Mouse (Mus musculus) mature B cell (primary cell): ENCODE measurements around the gene 4930442H23Rik.

Experiments used
- in situ Hi-C: fragments of 300-500 bp; cut with MboI; formaldehyde crosslinking; loops from 2 replicates; pipeline ENCODE4 v1.14.3; 2019

4930442H23Rik gene

GRCm38 (mm10) chr10:81145778-81146177 is 37.9 kb downstream of the 4930442H23Rik start:
- in situ Hi-C loops, result no loop called here

- in situ Hi-C loops, result no loop called here
Measured at GRCm38 (mm10) chr10:81145307-81145706, 38.3 kb downstream of the 4930442H23Rik start.

- in situ Hi-C loops, result no loop called here
Measured at GRCm38 (mm10) chr10:81144667-81145066, 39.0 kb downstream of the 4930442H23Rik start.

GRCm38 (mm10) chr10:81143845-81144437 is 39.7 kb downstream of the 4930442H23Rik start:
- in situ Hi-C loops, result no loop called here

- in situ Hi-C loops, result no loop called here
Measured at GRCm38 (mm10) chr10:81143157-81143633, 40.5 kb downstream of the 4930442H23Rik start.

DNA sequence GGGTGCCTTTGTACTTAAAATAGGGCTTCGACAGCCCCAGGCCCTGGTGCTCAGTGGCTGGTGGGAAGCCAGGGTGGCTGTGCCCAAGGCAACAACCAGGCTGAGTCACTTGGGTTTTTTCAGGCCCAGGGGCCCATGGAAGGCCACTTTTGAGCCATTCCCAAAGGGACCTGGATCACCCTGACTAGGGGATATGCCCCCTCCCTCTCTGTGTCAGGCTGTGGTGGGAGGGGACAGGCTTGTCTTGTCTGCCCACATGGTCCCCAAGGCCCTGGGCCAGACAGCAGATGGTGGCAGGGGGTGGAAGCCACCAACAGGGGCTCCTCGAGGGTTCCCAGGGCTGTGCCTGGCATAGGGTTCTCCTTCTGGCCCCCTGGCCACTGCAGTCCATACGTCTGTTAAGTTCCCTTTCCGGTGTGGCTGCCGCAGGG is 41.1 kb downstream of the 4930442H23Rik start:
- in situ Hi-C loops, result no loop called here

- in situ Hi-C loops, result no loop called here
Measured at GRCm38 (mm10) chr10:81141455-81142210, 42.0 kb downstream of the 4930442H23Rik start.

DNA sequence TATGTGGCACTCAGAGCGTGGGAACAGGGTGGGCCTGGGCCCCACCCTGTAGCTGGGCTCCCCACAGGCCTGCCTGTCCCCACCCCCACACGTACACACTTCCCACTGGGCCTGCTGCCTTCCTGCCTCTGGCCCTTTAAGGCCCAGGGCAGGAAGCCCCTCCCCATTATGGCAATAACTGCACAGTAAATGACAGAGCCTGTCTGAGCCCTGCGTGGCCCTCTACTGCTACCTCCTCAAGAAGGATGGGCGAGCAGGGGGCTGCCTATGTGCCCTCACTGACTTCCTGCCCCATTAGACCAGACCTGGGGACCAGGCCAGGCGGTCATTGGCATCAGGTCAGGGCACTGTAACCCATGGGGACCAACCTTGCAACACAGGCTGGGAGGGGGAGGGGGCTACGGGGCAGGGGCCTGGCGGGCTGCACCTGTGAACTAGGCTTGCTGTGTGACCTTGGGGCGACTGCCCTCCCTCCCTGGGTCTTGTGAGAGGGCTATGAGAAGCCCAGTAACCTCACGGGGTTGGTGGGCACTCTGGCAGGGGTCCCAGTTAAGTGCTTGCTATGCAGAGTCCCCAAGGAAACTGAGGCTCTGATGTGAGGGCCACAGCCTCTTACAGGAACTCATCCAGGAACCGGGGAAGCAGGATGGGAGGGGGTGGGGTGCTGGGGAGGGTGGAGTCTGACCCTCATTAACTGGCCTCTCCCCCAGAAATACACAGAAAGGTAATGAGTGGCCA is 42.8 kb downstream of the 4930442H23Rik start:
- in situ Hi-C loops, result no loop called here

- in situ Hi-C loops, result no loop called here
Measured at GRCm38 (mm10) chr10:81140005-81140404, 43.6 kb downstream of the 4930442H23Rik start.

- in situ Hi-C loops, result loop anchor here (5.0 kb wide), 1 partner anchor 33 kb away; no protein-coding TSS in a partner anchor
Measured at GRCm38 (mm10) chr10:81139529-81139846, 44.2 kb downstream of the 4930442H23Rik start.

DNA sequence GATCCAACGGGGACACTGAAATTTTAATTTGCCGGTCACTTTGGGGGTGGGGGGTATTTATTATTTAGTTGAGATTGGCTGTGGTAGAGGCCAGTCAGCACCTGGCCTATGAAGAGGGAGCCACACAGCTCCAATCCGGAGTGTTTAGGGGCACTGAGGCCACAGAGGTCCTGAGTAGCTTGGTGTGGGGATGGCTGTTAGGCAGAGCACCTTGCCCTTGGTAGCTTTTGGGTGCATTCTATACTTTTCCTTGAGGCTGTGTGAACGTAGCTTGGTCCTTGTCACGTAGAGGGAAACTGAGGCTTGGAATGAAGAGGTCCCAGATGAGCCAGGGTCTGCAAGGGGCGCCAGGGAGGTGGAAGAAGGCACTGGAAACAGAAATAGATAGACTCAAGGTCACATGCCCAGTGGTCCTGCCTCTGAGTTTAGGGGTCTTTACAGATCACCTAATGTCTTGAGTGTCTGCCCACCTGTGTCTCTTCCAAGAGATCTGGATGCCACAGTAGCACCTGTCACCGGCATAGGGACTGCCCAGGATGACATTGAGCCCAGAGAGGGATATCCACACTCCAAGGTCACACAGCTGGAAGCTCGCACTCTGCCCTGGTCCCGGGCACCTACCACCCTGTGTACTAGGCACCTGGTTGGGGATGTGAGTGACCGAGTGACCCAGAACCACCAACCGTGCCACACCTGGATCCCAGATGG is 44.7 kb downstream of the 4930442H23Rik start:
- in situ Hi-C loops, result loop anchor here (5.0 kb wide), 1 partner anchor 33 kb away; no protein-coding TSS in a partner anchor

DNA sequence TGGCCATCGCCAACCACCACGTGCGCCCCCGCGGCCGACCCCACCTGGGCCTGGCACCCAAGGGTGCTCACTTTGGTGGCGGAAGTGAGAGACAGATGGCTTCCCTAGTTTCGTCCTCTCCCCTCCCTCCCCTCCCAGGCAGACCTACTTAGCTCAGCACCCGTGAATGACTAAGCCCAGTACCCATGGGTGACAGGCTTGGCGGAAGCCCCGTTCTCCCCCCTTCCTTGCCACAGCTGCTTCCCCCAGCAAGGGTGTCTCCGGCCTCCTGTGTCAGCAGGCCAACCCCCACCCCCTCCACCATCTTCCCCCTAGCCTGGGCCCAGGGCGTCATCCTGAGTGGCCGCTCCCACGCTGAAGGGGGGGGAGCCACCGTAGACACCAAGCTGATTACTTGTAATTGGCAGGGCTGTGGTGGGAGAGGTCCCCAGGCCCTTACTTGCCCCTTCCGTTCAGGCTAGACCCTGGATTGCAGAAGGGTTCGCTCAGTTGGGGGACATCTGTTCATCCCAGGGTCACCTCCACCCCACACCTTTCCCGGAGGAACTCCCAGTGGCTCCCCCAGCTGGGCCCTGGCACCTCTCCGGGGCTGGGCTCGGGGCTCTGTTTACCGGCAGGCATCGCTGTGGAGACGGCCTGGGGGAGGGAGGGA is 45.4 kb downstream of the 4930442H23Rik start:
- in situ Hi-C loops, result loop anchor here (5.0 kb wide), 1 partner anchor 34 kb away; no protein-coding TSS in a partner anchor

- in situ Hi-C loops, result loop anchor here (5.0 kb wide), 1 partner anchor 35 kb away; no protein-coding TSS in a partner anchor
Measured at GRCm38 (mm10) chr10:81137252-81138130, 46.2 kb downstream of the 4930442H23Rik start.

- in situ Hi-C loops, result loop anchor here (5.0 kb wide), 1 partner anchor 36 kb away; no protein-coding TSS in a partner anchor
Measured at GRCm38 (mm10) chr10:81136706-81137231, 46.9 kb downstream of the 4930442H23Rik start.

- in situ Hi-C loops, result loop anchor here (5.0 kb wide), 1 partner anchor 36 kb away; no protein-coding TSS in a partner anchor
Measured at GRCm38 (mm10) chr10:81135831-81136705, 47.6 kb downstream of the 4930442H23Rik start.

DNA sequence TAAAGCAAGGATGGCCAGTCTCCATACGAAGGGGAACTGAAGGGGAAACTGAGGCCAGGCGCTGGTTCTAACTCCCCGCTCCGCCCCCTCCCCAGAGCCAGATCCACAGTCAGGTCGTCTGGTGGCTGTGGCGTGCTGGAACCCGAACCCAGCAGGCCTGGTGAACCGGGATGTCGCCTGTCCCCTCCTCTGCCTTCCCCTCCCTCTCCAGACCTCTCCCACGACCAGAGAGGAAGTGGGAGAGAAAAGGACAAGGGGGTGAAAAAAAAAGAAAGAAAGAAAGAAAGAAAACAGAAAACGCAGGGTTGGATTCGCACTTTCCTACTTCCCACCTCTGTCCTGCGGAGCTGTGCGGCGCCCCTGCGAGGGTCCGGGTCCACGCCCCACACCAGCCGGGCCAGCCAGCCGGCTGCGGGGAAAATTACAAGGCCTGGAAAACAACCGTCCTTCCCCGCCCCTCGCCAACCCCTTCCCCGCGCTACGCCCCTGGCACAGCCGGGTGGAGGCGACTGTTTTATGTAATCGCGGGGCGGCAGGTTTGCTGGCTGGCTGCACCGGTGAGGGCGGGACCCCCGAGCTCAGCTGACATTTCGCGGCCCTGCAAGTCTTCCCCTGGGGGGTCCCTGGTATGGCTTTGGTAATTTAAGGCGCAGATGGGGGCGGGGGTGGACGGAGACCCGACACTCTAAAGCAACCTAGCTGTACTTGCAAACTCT is 48.5 kb downstream of the 4930442H23Rik start, which contains the start of gene Zbtb7a:
Zbtb7a (plus strand) TSS at position 255 of the 716 bp plus-strand sequence.
- in situ Hi-C loops, result loop anchor here (5.0 kb wide), 1 partner anchor 37 kb away; no protein-coding TSS in a partner anchor

DNA sequence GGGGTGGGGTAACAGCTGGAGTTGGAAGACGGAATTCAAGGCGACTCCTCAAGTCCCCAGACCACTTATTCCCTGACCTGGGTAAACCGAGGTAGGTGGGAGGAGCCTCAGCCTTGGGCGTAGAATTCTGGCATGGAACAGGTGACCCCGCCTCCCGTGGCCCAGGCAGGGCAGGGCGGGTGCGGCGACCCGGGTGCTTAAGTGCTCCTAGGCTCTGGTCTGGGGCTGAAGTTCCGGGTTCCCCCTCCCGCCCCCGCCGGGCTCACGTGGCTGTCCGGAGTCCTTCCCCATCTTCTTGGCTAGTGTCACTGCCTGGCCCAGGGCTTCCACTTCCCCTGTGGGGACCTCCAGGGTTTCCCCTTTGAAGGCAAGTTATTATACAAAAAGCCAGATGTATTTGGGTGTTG is 49.5 kb downstream of the 4930442H23Rik start:
- in situ Hi-C loops, result no loop called here
